Mouse (Mus musculus): ENCODE results near the gene Fam117b. TPM values are rescaled to one million over a fixed set of nuclear protein-coding genes. Genes with fewer than 3 reads are reported as not detected.

Gene Fam117b
- polyA plus RNA-seq, 1 experiment from 2014 or later: 34.5 TPM

DNA sequence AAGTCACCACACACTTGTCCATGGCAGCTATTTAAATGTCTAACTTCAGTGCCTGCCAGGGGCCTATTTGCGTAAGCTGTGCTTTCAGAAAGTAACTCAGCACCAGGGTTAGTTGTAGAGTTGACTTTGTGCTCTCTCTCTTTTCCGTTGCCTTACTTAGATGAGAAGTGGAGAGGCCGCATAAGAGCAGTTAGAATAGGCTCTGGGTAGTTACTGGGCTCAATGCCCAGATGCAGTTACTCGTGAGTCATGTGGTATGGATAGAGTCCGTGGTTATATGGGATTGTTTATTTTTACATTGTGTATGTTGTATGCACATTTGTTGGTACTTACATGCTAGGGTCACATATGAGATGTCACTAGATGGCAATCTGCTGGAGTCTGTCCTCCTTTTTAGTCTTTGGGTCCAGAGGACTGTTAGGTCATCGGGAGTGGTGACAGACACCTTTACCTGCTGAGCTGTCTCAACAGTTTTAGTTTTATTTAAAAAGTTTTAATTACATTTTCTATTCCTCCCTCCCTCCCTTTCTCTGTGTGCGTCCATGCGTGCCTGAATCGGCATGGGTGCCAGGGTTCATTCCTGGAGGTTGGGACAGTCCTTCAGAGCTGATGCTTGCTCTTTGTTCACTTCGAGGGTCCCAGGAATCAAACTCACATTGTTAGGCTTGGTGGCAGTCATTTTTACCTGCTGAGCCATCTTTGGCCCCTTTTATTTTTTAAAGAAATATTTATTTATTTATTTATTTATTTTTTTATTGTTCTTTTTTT, 3.2 kb downstream of the Fam117b start:
- Histone ChIP-seq H3K27me3 (no peaks in the 10 kb centered on the region), H3K4me2 (replicated peaks) (no peak overlapping the region), H3K27ac (no peak overlapping the region), H3K9ac (no peak overlapping the region), H3K4me1 (peaks cover 23% of the 10 kb centered on the region), H3K36me3 (no peaks in the 10 kb centered on the region), H3K4me3 (no peak overlapping the region), H3K9me3 (replicated peaks) (no peaks in the 10 kb centered on the region)
- 80% methylated on average over 10 of the region's 10 CpGs for WGBS
- ATAC-seq (ENCODE audit: low FRiP score): no peak

DNA sequence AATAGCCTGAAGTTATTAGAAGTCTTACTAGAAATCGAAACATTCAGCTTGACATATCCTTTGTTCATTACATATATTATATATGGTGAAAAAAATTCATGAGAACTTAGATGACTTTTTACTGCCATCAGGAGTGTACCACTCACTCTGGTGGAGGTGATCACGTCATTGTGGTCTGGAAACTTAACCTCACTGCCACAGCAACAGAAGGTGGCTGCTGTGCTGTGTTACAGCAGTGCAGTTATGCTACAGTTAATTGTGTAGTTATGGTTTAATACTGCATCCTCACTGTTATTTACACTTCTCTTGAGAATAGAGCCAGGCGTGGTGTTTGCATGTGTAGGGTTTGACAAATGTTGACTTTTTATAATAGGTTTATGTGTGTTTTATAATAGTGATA, 4.6 kb downstream of the Fam117b start:
- no peak for ATAC-seq (ENCODE audit: low FRiP score)
- Histone ChIP-seq H3K27me3 (no peaks in the 10 kb centered on the region), H3K4me1 (peaks cover 23% of the 10 kb centered on the region), H3K27ac (no peak overlapping the region), H3K36me3 (no peaks in the 10 kb centered on the region), H3K9me3 (replicated peaks) (no peaks in the 10 kb centered on the region), H3K4me3 (no peak overlapping the region), H3K9ac (no peak overlapping the region), H3K4me2 (replicated peaks) (no peak overlapping the region)
- 81% methylated on average over 3 of the region's 3 CpGs for WGBS

- no peaks in the 10 kb centered on the region for H3K9me3 ChIP-seq (replicated peaks)
- ATAC-seq (ENCODE audit: low FRiP score): no peak
Observed at GRCm38 (mm10) chr1:59918075-59918474, 5.3 kb downstream of the Fam117b start.

GRCm38 (mm10) chr1:59923201-59923600, 10.4 kb downstream of the Fam117b start:
- WGBS: 80% methylated on average over 1 of the region's 1 CpGs
- H3K27ac ChIP-seq: no peak overlapping the region
- ATAC-seq (ENCODE audit: low FRiP score): no peak

More at GRCm38 (mm10) chr1:59918075-59918474, 5.3 kb downstream of the Fam117b start:
- H3K27me3 ChIP-seq: no peaks in the 10 kb centered on the region
- no peak overlapping the region for H3K4me2 ChIP-seq (replicated peaks)
- H3K36me3 ChIP-seq: no peaks in the 10 kb centered on the region
- H3K4me1 ChIP-seq: peaks cover 23% of the 10 kb centered on the region
- no peak overlapping the region for H3K9ac ChIP-seq
- no peak overlapping the region for H3K4me3 ChIP-seq
- no peak overlapping the region for H3K27ac ChIP-seq

GRCm38 (mm10) chr1:59923673-59924072, 10.9 kb downstream of the Fam117b start:
- H3K4me2 ChIP-seq (replicated peaks): no peak overlapping the region
- no peaks in the 10 kb centered on the region for H3K9me3 ChIP-seq (replicated peaks)
- ATAC-seq (ENCODE audit: low FRiP score): no peak
- H3K9ac ChIP-seq: no peak overlapping the region
- peaks cover 2% of the 10 kb centered on the region; the same call in 1 of the 2 replicates for H3K4me1 ChIP-seq
- H3K36me3 ChIP-seq: no peaks in the 10 kb centered on the region
- H3K27me3 ChIP-seq: no peaks in the 10 kb centered on the region
- H3K4me3 ChIP-seq: no peak overlapping the region
- WGBS: 95% methylated on average over 1 of the region's 1 CpGs
- no peak overlapping the region for H3K27ac ChIP-seq

More at GRCm38 (mm10) chr1:59923201-59923600, 10.4 kb downstream of the Fam117b start:
- Histone ChIP-seq H3K27me3 (no peaks in the 10 kb centered on the region), H3K9ac (no peak overlapping the region), H3K36me3 (no peaks in the 10 kb centered on the region), H3K9me3 (replicated peaks) (no peaks in the 10 kb centered on the region), H3K4me3 (no peak overlapping the region), H3K4me1 (peaks cover 2% of the 10 kb centered on the region; the same call in 1 of the 2 replicates), H3K4me2 (replicated peaks) (no peak overlapping the region)

- Histone ChIP-seq H3K9me3 (replicated peaks) (no peaks in the 10 kb centered on the region), H3K27ac (no peak overlapping the region), H3K27me3 (no peaks in the 10 kb centered on the region), H3K4me2 (replicated peaks) (no peak overlapping the region), H3K9ac (no peak overlapping the region), H3K4me1 (peaks cover 2% of the 10 kb centered on the region; the same call in 1 of the 2 replicates), H3K4me3 (no peak overlapping the region), H3K36me3 (no peaks in the 10 kb centered on the region)
- 92% methylated on average over 2 of the region's 2 CpGs for WGBS
- ATAC-seq (ENCODE audit: low FRiP score): no peak
Observed at GRCm38 (mm10) chr1:59924411-59924810, 11.6 kb downstream of the Fam117b start.

- 0 out of 2 replicates have a peak, but pooled peaks have one; percentile 40 for ATAC-seq (ENCODE audit: low FRiP score)
- Histone ChIP-seq H3K27ac (no peak overlapping the region), H3K36me3 (no peaks in the 10 kb centered on the region), H3K4me2 (replicated peaks) (no peak overlapping the region), H3K4me1 (peaks cover 2% of the 10 kb centered on the region; the same call in 1 of the 2 replicates), H3K27me3 (no peaks in the 10 kb centered on the region), H3K9me3 (replicated peaks) (no peaks in the 10 kb centered on the region), H3K9ac (no peak overlapping the region), H3K4me3 (no peak overlapping the region)
- 88% methylated on average over 3 of the region's 3 CpGs for WGBS
Observed at GRCm38 (mm10) chr1:59926021-59926672, 13.3 kb downstream of the Fam117b start.

DNA sequence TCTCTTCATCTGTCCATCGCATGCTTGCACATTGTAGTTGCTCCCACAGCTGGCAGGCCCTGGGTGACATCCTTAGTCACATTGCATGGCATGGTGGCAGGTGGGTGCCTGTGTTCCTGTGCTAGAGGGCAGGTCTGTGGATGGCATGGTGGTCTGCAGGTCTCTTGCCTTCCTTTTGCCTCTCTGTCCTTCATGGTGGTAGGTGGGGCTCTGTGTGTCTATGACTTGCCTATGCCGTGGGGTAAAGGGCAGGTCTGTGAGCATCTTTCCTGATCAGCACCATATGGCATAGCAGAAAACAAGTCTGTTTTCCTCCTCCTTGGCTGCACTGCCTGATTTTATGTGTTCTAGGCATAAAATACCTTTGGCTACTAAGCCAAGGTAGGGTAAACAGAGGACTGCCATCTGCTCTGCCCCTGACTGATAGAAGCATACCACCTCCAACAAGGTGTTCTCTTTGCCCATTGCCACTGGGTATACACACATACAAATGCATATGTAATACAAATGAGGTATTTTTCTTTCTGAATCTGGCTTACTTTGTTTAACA, 14.4 kb downstream of the Fam117b start:
- WGBS: 90% methylated on average over 2 of the region's 2 CpGs
- Histone ChIP-seq H3K27ac (no peak overlapping the region), H3K4me3 (no peak overlapping the region), H3K4me2 (replicated peaks) (no peak overlapping the region), H3K27me3 (no peaks in the 10 kb centered on the region), H3K9ac (no peak overlapping the region), H3K36me3 (no peaks in the 10 kb centered on the region), H3K9me3 (replicated peaks) (no peaks in the 10 kb centered on the region), H3K4me1 (peaks cover 2% of the 10 kb centered on the region; the same call in 1 of the 2 replicates)
- ATAC-seq (ENCODE audit: low FRiP score): no peak

DNA sequence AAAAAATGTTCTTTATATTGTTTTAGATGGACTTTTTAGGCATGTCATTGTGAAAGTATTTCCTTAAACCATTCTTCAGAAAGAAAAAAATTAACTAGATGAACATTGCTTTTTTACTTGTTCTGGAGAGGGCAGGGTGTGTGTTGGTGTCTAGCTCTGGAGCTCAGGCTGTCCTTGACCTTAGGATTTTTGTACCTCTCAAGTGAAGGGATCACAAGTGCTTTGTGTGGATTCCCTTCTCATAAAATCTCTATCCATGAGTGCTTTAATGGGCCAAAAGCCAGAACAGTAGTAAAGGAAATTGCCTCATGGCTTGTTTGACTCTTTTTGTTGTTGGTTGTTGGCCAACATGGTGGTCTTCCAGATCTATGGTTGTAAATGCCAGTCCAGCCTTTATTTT, 18.1 kb downstream of the Fam117b start:
- Histone ChIP-seq H3K4me2 (replicated peaks) (no peak overlapping the region), H3K9ac (no peak overlapping the region), H3K4me3 (no peak overlapping the region), H3K27me3 (no peaks in the 10 kb centered on the region), H3K36me3 (no peaks in the 10 kb centered on the region), H3K27ac (no peak overlapping the region), H3K4me1 (peaks cover 2% of the 10 kb centered on the region; the same call in 1 of the 2 replicates), H3K9me3 (replicated peaks) (no peaks in the 10 kb centered on the region)
- ATAC-seq (ENCODE audit: low FRiP score): no peak

GRCm38 (mm10) chr1:59932991-59933390, 20.2 kb downstream of the Fam117b start:
- Histone ChIP-seq H3K36me3 (no peaks in the 10 kb centered on the region), H3K9ac (no peak overlapping the region), H3K4me1 (no peaks in the 10 kb centered on the region), H3K27ac (no peak overlapping the region), H3K4me3 (no peak overlapping the region), H3K9me3 (replicated peaks) (no peaks in the 10 kb centered on the region), H3K4me2 (replicated peaks) (no peak overlapping the region), H3K27me3 (no peaks in the 10 kb centered on the region)
- ATAC-seq (ENCODE audit: low FRiP score): no peak
- 87% methylated on average over 2 of the region's 2 CpGs for WGBS

GRCm38 (mm10) chr1:59941063-59941462, 28.3 kb downstream of the Fam117b start:
- ATAC-seq (ENCODE audit: low FRiP score): no peak
- 89% methylated on average over 1 of the region's 1 CpGs for WGBS
- H3K4me1 ChIP-seq: peaks cover 8% of the 10 kb centered on the region
- no peak overlapping the region for H3K4me2 ChIP-seq (replicated peaks)
- no peaks in the 10 kb centered on the region for H3K9me3 ChIP-seq (replicated peaks)
- no peaks in the 10 kb centered on the region for H3K36me3 ChIP-seq
- H3K27me3 ChIP-seq: no peaks in the 10 kb centered on the region
- H3K27ac ChIP-seq: no peak overlapping the region
- no peak overlapping the region for H3K4me3 ChIP-seq
- H3K9ac ChIP-seq: no peak overlapping the region

- H3K9ac ChIP-seq: no peak overlapping the region
- no peak overlapping the region for H3K27ac ChIP-seq
- H3K9me3 ChIP-seq (replicated peaks): no peaks in the 10 kb centered on the region
- H3K36me3 ChIP-seq: no peaks in the 10 kb centered on the region
- H3K4me2 ChIP-seq (replicated peaks): no peak overlapping the region
- no peak overlapping the region for H3K4me3 ChIP-seq
- no peaks in the 10 kb centered on the region for H3K27me3 ChIP-seq
- peaks cover 8% of the 10 kb centered on the region for H3K4me1 ChIP-seq
- 83% methylated on average over 6 of the region's 6 CpGs for WGBS
- no peak for ATAC-seq (ENCODE audit: low FRiP score)
Observed at GRCm38 (mm10) chr1:59942057-59942790, 29.4 kb downstream of the Fam117b start.
